Mouse (Mus musculus): ENCODE results near the gene Lgalsl. TPM values are rescaled to one million over a fixed set of nuclear protein-coding genes. Genes with fewer than 3 reads are reported as not detected.

Lgalsl gene
- total RNA-seq, 1 experiment: 15.7 TPM

- no peak overlapping the region for H3K9ac ChIP-seq (ENCODE audit: insufficient read depth, low read depth, low read length, poor library complexity, severe bottlenecking)
- H3K36me3 ChIP-seq (ENCODE audit: control insufficient read depth, insufficient read depth, low read length, poor library complexity, severe bottlenecking): no peaks in the 10 kb centered on the region
- no peaks in the 10 kb centered on the region for H3K4me1 ChIP-seq (ENCODE audit: control insufficient read depth in 2 of 2, insufficient read depth in 2 of 2, low read length in 2 of 2, poor library complexity in 1 of 2)
- DNase-seq (ENCODE audit: low read depth, low spot score): no peak
- H3K4me3 ChIP-seq (ENCODE audit: insufficient read depth in 1 of 2, low read depth in 1 of 2, low read length in 2 of 2, poor library complexity in 1 of 2, severe bottlenecking in 1 of 2): no peak overlapping the region
- in situ Hi-C loops (cut with MboI; ENCODE audit: low sequenced_read_pairs in 2 of 2, unreplicated experiment in 2 of 2): no loop called here
- no peaks in the 10 kb centered on the region for H3K9me3 ChIP-seq (ENCODE audit: control insufficient read depth, insufficient read depth, low read depth, low read length)
- TF ChIP-seq CHD2 (IDR thresholded peaks at IDR 0.05; ENCODE audit: low read depth, low read length) (no peak), ZC3H11A (IDR thresholded peaks at IDR 0.05; ENCODE audit: borderline replicate concordance, low read depth, low read length) (no peak), MAFK (IDR thresholded peaks at IDR 0.05; ENCODE audit: insufficient read depth, low read depth, low read length) (no peak), ZNF384 (IDR thresholded peaks at IDR 0.05; ENCODE audit: low read depth, low read length) (no peak), HCFC1 (IDR thresholded peaks at IDR 0.05; ENCODE audit: borderline replicate concordance, insufficient read depth, low read length) (no peak)
- H3K27ac ChIP-seq (ENCODE audit: insufficient read depth, low read depth, low read length, poor library complexity, severe bottlenecking): no peak overlapping the region
These were observed 30.4 kb downstream of the Lgalsl start for GRCm38 (mm10) chr11:20800277-20801092.

GRCm38 (mm10) chr11:20797841-20798240, 33.0 kb downstream of the Lgalsl start:
- Histone ChIP-seq H3K27ac (ENCODE audit: insufficient read depth, low read depth, low read length, poor library complexity, severe bottlenecking) (no peak overlapping the region), H3K36me3 (ENCODE audit: control insufficient read depth, insufficient read depth, low read length, poor library complexity, severe bottlenecking) (no peaks in the 10 kb centered on the region), H3K9ac (ENCODE audit: insufficient read depth, low read depth, low read length, poor library complexity, severe bottlenecking) (no peak overlapping the region), H3K4me1 (ENCODE audit: control insufficient read depth in 2 of 2, insufficient read depth in 2 of 2, low read length in 2 of 2, poor library complexity in 1 of 2) (peaks cover 0 to 2% of the 10 kb centered on the region in 2 experiments; a peak in 2 of 4 replicates), H3K4me3 (ENCODE audit: insufficient read depth in 1 of 2, low read depth in 1 of 2, low read length in 2 of 2, poor library complexity in 1 of 2, severe bottlenecking in 1 of 2) (no peak overlapping the region), H3K9me3 (ENCODE audit: control insufficient read depth, insufficient read depth, low read depth, low read length) (no peaks in the 10 kb centered on the region)
- TF ChIP-seq ZNF384 (IDR thresholded peaks at IDR 0.05; ENCODE audit: low read depth, low read length): no peak
- TF ChIP-seq CHD2 (IDR thresholded peaks at IDR 0.05; ENCODE audit: low read depth, low read length): no peak
- TF ChIP-seq ZC3H11A (IDR thresholded peaks at IDR 0.05; ENCODE audit: borderline replicate concordance, low read depth, low read length): no peak
- TF ChIP-seq HCFC1 (IDR thresholded peaks at IDR 0.05; ENCODE audit: borderline replicate concordance, insufficient read depth, low read length): no peak
- TF ChIP-seq MAFK (IDR thresholded peaks at IDR 0.05; ENCODE audit: insufficient read depth, low read depth, low read length): no peak
- no peak for DNase-seq (ENCODE audit: low read depth, low spot score)
- in situ Hi-C loops (cut with MboI; ENCODE audit: low sequenced_read_pairs in 2 of 2, unreplicated experiment in 2 of 2): loop anchor here in 1 of 2 experiments (10.0 kb wide), 1 partner anchor 117 kb away; no protein-coding TSS in a partner anchor

- Histone ChIP-seq H3K36me3 (ENCODE audit: control insufficient read depth, insufficient read depth, low read length, poor library complexity, severe bottlenecking) (no peaks in the 10 kb centered on the region), H3K27ac (ENCODE audit: insufficient read depth, low read depth, low read length, poor library complexity, severe bottlenecking) (no peak overlapping the region), H3K9ac (ENCODE audit: insufficient read depth, low read depth, low read length, poor library complexity, severe bottlenecking) (no peak overlapping the region), H3K4me3 (ENCODE audit: insufficient read depth in 1 of 2, low read depth in 1 of 2, low read length in 2 of 2, poor library complexity in 1 of 2, severe bottlenecking in 1 of 2) (no peak overlapping the region), H3K4me1 (ENCODE audit: control insufficient read depth in 2 of 2, insufficient read depth in 2 of 2, low read length in 2 of 2, poor library complexity in 1 of 2) (peaks cover 0 to 2% of the 10 kb centered on the region in 2 experiments; a peak in 2 of 4 replicates), H3K9me3 (ENCODE audit: control insufficient read depth, insufficient read depth, low read depth, low read length) (no peaks in the 10 kb centered on the region)
- TF ChIP-seq CHD2 (IDR thresholded peaks at IDR 0.05; ENCODE audit: low read depth, low read length): no peak
- TF ChIP-seq HCFC1 (IDR thresholded peaks at IDR 0.05; ENCODE audit: borderline replicate concordance, insufficient read depth, low read length): no peak
- TF ChIP-seq ZNF384 (IDR thresholded peaks at IDR 0.05; ENCODE audit: low read depth, low read length): no peak
- no peak for TF ChIP-seq MAFK (IDR thresholded peaks at IDR 0.05; ENCODE audit: insufficient read depth, low read depth, low read length)
- TF ChIP-seq ZC3H11A (IDR thresholded peaks at IDR 0.05; ENCODE audit: borderline replicate concordance, low read depth, low read length): no peak
- no peak for DNase-seq (ENCODE audit: low read depth, low spot score)
- in situ Hi-C loops (cut with MboI; ENCODE audit: low sequenced_read_pairs in 2 of 2, unreplicated experiment in 2 of 2): loop anchor here in 1 of 2 experiments (10.0 kb wide), 1 partner anchor 119 kb away; no protein-coding TSS in a partner anchor
These were observed 35.4 kb downstream of the Lgalsl start for GRCm38 (mm10) chr11:20795466-20795865.

GRCm38 (mm10) chr11:20794913-20795254, 36.0 kb downstream of the Lgalsl start:
- Histone ChIP-seq H3K9ac (ENCODE audit: insufficient read depth, low read depth, low read length, poor library complexity, severe bottlenecking) (no peak overlapping the region), H3K36me3 (ENCODE audit: control insufficient read depth, insufficient read depth, low read length, poor library complexity, severe bottlenecking) (no peaks in the 10 kb centered on the region), H3K4me3 (ENCODE audit: insufficient read depth in 1 of 2, low read depth in 1 of 2, low read length in 2 of 2, poor library complexity in 1 of 2, severe bottlenecking in 1 of 2) (no peak overlapping the region), H3K9me3 (ENCODE audit: control insufficient read depth, insufficient read depth, low read depth, low read length) (no peaks in the 10 kb centered on the region), H3K4me1 (ENCODE audit: control insufficient read depth in 2 of 2, insufficient read depth in 2 of 2, low read length in 2 of 2, poor library complexity in 1 of 2) (peaks cover 0 to 2% of the 10 kb centered on the region in 2 experiments; a peak in 2 of 4 replicates), H3K27ac (ENCODE audit: insufficient read depth, low read depth, low read length, poor library complexity, severe bottlenecking) (no peak overlapping the region)
- TF ChIP-seq CHD2 (IDR thresholded peaks at IDR 0.05; ENCODE audit: low read depth, low read length): no peak
- TF ChIP-seq ZNF384 (IDR thresholded peaks at IDR 0.05; ENCODE audit: low read depth, low read length): no peak
- TF ChIP-seq MAFK (IDR thresholded peaks at IDR 0.05; ENCODE audit: insufficient read depth, low read depth, low read length): no peak
- TF ChIP-seq ZC3H11A (IDR thresholded peaks at IDR 0.05; ENCODE audit: borderline replicate concordance, low read depth, low read length): no peak
- no peak for TF ChIP-seq HCFC1 (IDR thresholded peaks at IDR 0.05; ENCODE audit: borderline replicate concordance, insufficient read depth, low read length)
- DNase-seq (ENCODE audit: low read depth, low spot score): no peak
- in situ Hi-C loops (cut with MboI; ENCODE audit: low sequenced_read_pairs in 2 of 2, unreplicated experiment in 2 of 2): loop anchor here (5.0 to 10.0 kb wide), 2 partner anchors 117 to 120 kb away; no protein-coding TSS in a partner anchor

Measured in ES-E14 (cell line).